Mouse (Mus musculus): Measurements from ENCODE around the gene Rspo3.

GRCm38 (mm10) chr10:29432935-29433453 is 102.7 kb downstream of the Rspo3 start:
- TF ChIP-seq CTCF (IDR thresholded peaks at IDR 0.05) (no peak), POLR2A (IDR thresholded peaks at IDR 0.05; ENCODE audit: insufficient read depth, low read depth, low read length) (no peak), EP300 (IDR thresholded peaks at IDR 0.05; ENCODE audit: insufficient read depth, low read depth, low read length) (no peak)

Data from heart, adult 2 months (tissue).